Mouse (Mus musculus) forebrain, postnatal 0 days (tissue): ENCODE data around the gene Sgcb. TPM values are rescaled to one million over a fixed set of nuclear protein-coding genes. Genes with fewer than 3 reads are reported as not detected.

ENCODE experiments used
- ATAC-seq: fragments of 200-750 bp; cut with Nextera tagmentation; 2 replicates; pipeline ENCODE4 v1.8.0; 2017; ENCODE audit warnings: mild to moderate bottlenecking, moderate library complexity
- DNase-seq: peaks from one replicate; pipeline ENCODE4 v3.0.0-alpha.2; 2015
- H3K27ac ChIP-seq: fragments of 300-500 bp; sonication (generic); 2 replicates; pipeline ENCODE4 v1.5.1; 2014; ENCODE audit warnings: low read depth, mild to moderate bottlenecking, antibody characterized with exemption, low read length, moderate library complexity, mixed read lengths
- H3K27me3 ChIP-seq: fragments of 300-500 bp; sonication (generic); 2 replicates; pipeline ENCODE4 v1.6.1; 2014; ENCODE audit warnings: mild to moderate bottlenecking, low read length, mixed read lengths; ENCODE audit not compliant: insufficient read depth
- H3K36me3 ChIP-seq: fragments of 300-500 bp; sonication (generic); 2 replicates; pipeline ENCODE4 v1.6.1; 2014; ENCODE audit warnings: mild to moderate bottlenecking, moderate library complexity; ENCODE audit not compliant: insufficient read depth
- H3K4me1 ChIP-seq: fragments of 300-500 bp; sonication (generic); 2 replicates; pipeline ENCODE4 v1.6.1; 2014; ENCODE audit warnings: antibody characterized with exemption; ENCODE audit not compliant: insufficient read depth
- H3K4me2 ChIP-seq: fragments of 300-500 bp; sonication (generic); 2 replicates; pipeline ENCODE4 v1.6.1; 2014; ENCODE audit warnings: low read depth, mild to moderate bottlenecking, moderate library complexity
- H3K4me3 ChIP-seq: fragments of 300-500 bp; sonication (generic); 2 replicates; pipeline ENCODE4 v1.5.1; 2014; ENCODE audit warnings: low read depth, low read length, mixed read lengths
- H3K9ac ChIP-seq: fragments of 300-500 bp; sonication (generic); 2 replicates; pipeline ENCODE4 v1.6.1; 2014; ENCODE audit warnings: mild to moderate bottlenecking
- H3K9me3 ChIP-seq: fragments of 300-500 bp; sonication (generic); 2 replicates; pipeline ENCODE4 v1.6.1; 2016; ENCODE audit warnings: low read length
- CTCF ChIP-seq: sonication (generic); IDR thresholded peaks from 2 replicates; pipeline ENCODE4 v1.5.1; 2016; ENCODE audit warnings: antibody characterized with exemption, control low read depth, low read depth
- WGBS: fragments of 180-500 bp; shearing (Covaris S2); extraction: QIAGEN DNeasy Blood & Tissue Kit; methylation state at CpG from one replicate; pipeline ENCODE4 v1.1.7; 2014; 5-methylcytosine and 5-hydroxymethylcytosine counted together
- polyA plus RNA-seq: library from polyadenylated mRNA; unstranded; fragments of >200 nt; fragmentation: Nextera tagmentation; extraction: Ambion mirVana; gene quantifications from 2 replicates; pipeline ENCODE4 v1.2.1, GENCODE M21; 2015
- total RNA-seq: library from RNA; depleted of rRNA; stranded (reverse); fragments of >200 nt; gene quantifications from 2 replicates; pipeline ENCODE4 v1.2.3, GENCODE M21; 2014

Sgcb gene
- total and polyA plus RNA-seq, 2 experiments from 2014 or later = 17.1 to 37.8 TPM

DNA sequence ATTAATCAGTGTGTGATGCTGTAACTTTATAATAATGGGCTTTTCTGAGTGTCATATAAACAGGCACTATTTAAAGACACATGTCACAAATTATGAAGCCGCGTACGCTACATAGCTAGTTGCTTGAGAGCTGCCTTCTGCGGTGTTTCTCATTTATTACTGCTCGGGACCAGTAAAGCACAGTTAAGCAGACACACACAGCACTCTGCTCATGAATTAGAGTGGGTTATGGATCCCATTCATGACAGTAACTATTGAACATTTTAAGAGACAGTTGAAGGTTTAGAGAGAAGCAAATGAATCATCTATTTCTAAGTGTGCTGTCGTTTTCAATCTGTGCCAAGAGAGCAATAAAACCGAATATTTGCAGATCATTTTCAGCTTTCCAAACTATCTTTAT lies 20.7 kb downstream of the Sgcb start:
- no peaks in the 10 kb centered on the region for H3K27me3 ChIP-seq
- H3K27ac ChIP-seq = no peak overlapping the region
- DNase-seq (no peak), ATAC-seq (peak; percentile 6; the same call in 1 of the 2 replicates)
- no peak overlapping the region for H3K4me2 ChIP-seq
- H3K4me3 ChIP-seq = no peak overlapping the region
- H3K4me1 ChIP-seq = no peaks in the 10 kb centered on the region
- no peak for TF ChIP-seq CTCF
- no peaks in the 10 kb centered on the region for H3K9me3 ChIP-seq
- H3K9ac ChIP-seq = no peak overlapping the region
- WGBS = 86% methylated on average over 7 of the region's 7 CpGs
- H3K36me3 ChIP-seq = no peaks in the 10 kb centered on the region

DNA sequence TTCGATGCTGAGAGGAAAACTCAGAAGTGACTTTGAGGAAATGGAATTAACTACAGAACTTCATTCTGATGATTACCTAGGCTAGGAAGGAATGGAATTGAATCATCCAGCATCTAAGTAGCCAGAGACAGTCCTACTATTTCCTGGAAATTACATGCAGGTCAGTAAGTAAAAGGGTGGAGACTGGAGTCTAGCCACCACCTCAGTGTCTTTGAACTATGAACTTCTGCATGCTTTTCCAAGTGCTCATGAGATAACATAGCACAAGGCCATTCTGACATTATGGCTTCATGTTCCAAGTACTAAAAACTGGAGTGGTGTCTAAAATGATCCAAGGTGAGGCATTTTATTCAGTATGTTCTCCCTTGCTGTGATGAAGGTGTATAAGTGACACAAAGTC lies 22.1 kb downstream of the Sgcb start:
- ATAC-seq (no peak), DNase-seq (no peak)
- no peak for TF ChIP-seq CTCF
- Histone ChIP-seq H3K27me3 (no peaks in the 10 kb centered on the region), H3K27ac (no peak overlapping the region), H3K36me3 (no peaks in the 10 kb centered on the region), H3K4me3 (no peak overlapping the region), H3K9me3 (no peaks in the 10 kb centered on the region), H3K4me2 (no peak overlapping the region), H3K4me1 (no peaks in the 10 kb centered on the region), H3K9ac (no peak overlapping the region)
- WGBS = 53% methylated on average over 1 of the region's 1 CpGs

DNA sequence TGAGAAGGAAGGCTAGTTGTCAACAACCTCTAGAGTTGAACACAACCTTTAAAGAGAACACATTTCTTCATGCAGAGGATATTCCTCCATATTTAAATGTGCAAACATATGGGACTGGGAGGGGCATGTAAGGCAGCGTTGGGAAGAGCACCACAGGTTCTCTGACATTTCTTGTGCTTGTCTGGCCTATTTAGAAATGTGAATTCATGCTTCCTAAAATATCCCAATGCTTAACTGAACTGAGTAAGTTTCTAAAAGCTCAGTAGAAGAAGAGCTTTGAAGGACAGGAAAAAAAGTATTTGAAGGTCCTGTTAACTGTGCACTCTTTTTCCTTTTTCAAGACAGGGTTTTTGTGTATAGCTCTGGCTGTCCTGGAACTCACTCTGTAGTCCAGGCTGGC lies 28.6 kb downstream of the Sgcb start:
- WGBS = 51% methylated on average over 1 of the region's 1 CpGs
- no peak for TF ChIP-seq CTCF

DNA sequence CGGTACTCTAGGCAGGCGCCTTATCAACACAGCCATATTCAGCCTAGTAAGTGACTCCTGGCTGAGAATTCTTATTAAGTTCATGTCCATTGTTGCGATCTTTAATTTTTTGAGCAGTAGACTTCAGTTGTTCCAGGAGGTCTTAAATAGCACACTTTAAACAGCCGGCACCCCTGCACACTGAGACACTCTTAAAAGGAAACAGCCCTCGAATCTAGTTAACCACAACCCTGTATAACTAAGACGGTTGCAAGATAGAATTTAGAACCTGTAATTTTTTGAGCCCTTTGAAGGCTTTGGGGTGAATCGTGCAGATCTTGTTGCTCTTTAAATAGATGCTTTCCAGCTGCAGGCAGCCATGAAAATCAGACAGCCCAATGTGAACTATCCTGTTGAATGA lies 32.4 kb downstream of the Sgcb start:
- DNase-seq = no peak
- Histone ChIP-seq H3K9ac (no peak overlapping the region), H3K4me2 (no peak overlapping the region), H3K27me3 (no peaks in the 10 kb centered on the region), H3K4me3 (no peak overlapping the region), H3K36me3 (no peaks in the 10 kb centered on the region), H3K9me3 (no peaks in the 10 kb centered on the region), H3K27ac (no peak overlapping the region), H3K4me1 (no peaks in the 10 kb centered on the region)
- WGBS = 73% methylated on average over 7 of the region's 7 CpGs
- no peak for TF ChIP-seq CTCF
- ATAC-seq = no peak

More for the DNA sequence above, 28.6 kb downstream of the Sgcb start:
- Histone ChIP-seq H3K4me2 (no peak overlapping the region), H3K9ac (no peak overlapping the region), H3K27me3 (no peaks in the 10 kb centered on the region), H3K4me1 (no peaks in the 10 kb centered on the region), H3K27ac (no peak overlapping the region), H3K9me3 (no peaks in the 10 kb centered on the region), H3K4me3 (no peak overlapping the region), H3K36me3 (no peaks in the 10 kb centered on the region)
- ATAC-seq (no peak), DNase-seq (no peak)

DNA sequence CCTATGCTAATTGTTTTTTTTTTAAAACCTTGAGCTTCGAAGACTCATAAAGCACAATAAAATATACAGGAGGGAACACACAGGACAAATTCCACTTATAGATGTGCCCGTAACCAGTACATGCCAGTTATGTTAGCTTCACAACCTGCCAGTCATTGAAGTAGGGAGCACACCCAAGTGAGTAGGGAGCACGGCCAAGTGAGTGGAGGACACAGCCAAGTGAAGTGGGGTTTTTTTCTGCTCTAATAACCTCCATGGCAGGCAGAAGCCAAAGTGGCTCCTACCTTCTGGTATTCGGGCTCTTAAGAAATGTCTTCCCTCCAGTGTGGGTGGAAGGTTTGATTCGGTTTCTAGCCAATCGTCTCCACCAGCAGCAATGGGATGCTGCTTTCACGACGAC lies 34.3 kb downstream of the Sgcb start:
- TF ChIP-seq CTCF = no peak
- Histone ChIP-seq H3K9me3 (no peaks in the 10 kb centered on the region), H3K4me2 (no peak overlapping the region), H3K9ac (no peak overlapping the region), H3K4me3 (no peak overlapping the region), H3K27ac (no peak overlapping the region), H3K36me3 (no peaks in the 10 kb centered on the region), H3K27me3 (no peaks in the 10 kb centered on the region), H3K4me1 (no peaks in the 10 kb centered on the region)
- ATAC-seq = no peak
- WGBS = 91% methylated on average over 8 of the region's 8 CpGs
- no peak for DNase-seq

DNA sequence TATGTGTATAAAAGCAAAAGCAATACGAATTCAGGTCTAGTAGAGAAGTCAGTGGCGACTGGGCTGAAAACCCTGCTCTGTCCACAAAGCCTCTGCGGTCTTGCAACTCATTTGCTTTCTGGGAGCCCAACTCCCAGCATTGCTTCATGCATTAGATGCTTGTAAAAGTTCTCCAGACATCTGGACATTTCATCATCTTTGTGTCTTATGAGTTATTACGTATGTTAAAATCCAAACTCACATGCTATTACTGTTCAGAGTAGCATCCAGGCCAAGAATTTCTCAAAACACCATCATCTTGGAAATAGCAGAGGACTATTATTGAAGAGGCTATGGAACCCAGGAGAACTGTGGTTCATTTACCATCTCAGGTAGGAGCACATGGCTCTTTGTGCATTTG lies 36.5 kb downstream of the Sgcb start:
- ATAC-seq = no peak

DNA sequence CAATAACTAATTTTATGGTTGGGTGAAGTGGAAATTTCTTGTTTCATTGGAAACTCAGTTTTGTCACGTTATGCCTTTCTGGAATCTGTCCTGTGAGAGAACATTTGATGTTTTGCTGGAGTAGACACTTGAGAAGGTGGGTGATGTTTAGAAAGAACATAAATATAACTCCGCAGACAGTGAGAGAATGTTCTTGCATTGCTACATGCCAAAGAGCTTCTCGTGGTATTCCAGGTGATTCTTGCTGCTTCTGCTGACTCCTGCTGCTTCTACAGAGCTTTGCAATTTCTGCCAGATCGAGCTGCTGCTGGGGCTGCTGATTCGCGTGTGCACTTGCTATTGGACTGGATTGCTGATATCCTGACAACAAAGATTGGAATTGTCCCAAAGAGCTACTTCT lies 42.6 kb downstream of the Sgcb start:
- Histone ChIP-seq H3K9me3 (no peaks in the 10 kb centered on the region), H3K4me3 (no peak overlapping the region), H3K36me3 (no peaks in the 10 kb centered on the region), H3K27me3 (no peaks in the 10 kb centered on the region), H3K4me2 (no peak overlapping the region), H3K27ac (no peak overlapping the region), H3K9ac (no peak overlapping the region), H3K4me1 (peaks cover 5% of the 10 kb centered on the region; the same call in 1 of the 2 replicates)
- TF ChIP-seq CTCF = no peak
- 71% methylated on average over 6 of the region's 6 CpGs for WGBS
- ATAC-seq (no peak), DNase-seq (no peak)

More for the DNA sequence above, 36.5 kb downstream of the Sgcb start:
- WGBS = 96% methylated on average over 4 of the region's 4 CpGs
- H3K9ac ChIP-seq = no peak overlapping the region
- no peak overlapping the region for H3K4me2 ChIP-seq
- H3K27me3 ChIP-seq = no peaks in the 10 kb centered on the region
- DNase-seq = no peak
- H3K9me3 ChIP-seq = no peaks in the 10 kb centered on the region
- H3K27ac ChIP-seq = no peak overlapping the region
- no peak overlapping the region for H3K4me3 ChIP-seq
- no peaks in the 10 kb centered on the region for H3K36me3 ChIP-seq
- TF ChIP-seq CTCF = no peak
- H3K4me1 ChIP-seq = no peaks in the 10 kb centered on the region

DNA sequence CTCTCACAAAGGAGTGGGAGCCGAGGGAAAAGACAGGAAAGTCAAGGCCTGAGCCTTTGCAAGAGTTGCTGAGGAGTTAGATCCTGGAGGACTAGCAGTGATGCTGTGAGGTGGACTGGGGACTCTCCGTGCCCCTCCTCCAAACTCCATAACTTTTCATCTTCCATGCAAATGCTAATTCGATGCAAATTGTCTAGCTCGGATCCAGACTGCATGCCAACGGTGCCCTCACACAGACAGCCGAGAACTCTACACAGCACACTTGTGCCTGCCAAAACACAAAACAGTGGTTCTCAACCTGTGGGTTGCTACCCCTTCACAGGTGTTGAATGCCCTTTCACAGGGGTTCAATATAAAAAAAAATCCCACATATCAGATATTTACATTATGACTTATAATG lies 43.0 kb downstream of the Sgcb start:
- TF ChIP-seq CTCF = no peak
- Histone ChIP-seq H3K27ac (no peak overlapping the region), H3K27me3 (no peaks in the 10 kb centered on the region), H3K9ac (no peak overlapping the region), H3K36me3 (no peaks in the 10 kb centered on the region), H3K9me3 (no peaks in the 10 kb centered on the region), H3K4me3 (no peak overlapping the region), H3K4me2 (no peak overlapping the region), H3K4me1 (peaks cover 6% of the 10 kb centered on the region; the same call in 1 of the 2 replicates)
- no peak for DNase-seq
- no peak for ATAC-seq
- 50% methylated on average over 6 of the region's 6 CpGs for WGBS
